Mouse (Mus musculus): ENCODE data around the gene Slc38a1.
"Not testable (repeated sequence)": the region's sequence is repeated elsewhere in the genome, so short reads cannot be mapped to it uniquely, and the experiment has no call there.

Slc38a1 gene

GRCm38 (mm10) chr15:96658275-96658602 is 15.5 kb upstream of the Slc38a1 start:
- no peak for DNase-seq (ENCODE audit: inconsistent ontology term)

DNA sequence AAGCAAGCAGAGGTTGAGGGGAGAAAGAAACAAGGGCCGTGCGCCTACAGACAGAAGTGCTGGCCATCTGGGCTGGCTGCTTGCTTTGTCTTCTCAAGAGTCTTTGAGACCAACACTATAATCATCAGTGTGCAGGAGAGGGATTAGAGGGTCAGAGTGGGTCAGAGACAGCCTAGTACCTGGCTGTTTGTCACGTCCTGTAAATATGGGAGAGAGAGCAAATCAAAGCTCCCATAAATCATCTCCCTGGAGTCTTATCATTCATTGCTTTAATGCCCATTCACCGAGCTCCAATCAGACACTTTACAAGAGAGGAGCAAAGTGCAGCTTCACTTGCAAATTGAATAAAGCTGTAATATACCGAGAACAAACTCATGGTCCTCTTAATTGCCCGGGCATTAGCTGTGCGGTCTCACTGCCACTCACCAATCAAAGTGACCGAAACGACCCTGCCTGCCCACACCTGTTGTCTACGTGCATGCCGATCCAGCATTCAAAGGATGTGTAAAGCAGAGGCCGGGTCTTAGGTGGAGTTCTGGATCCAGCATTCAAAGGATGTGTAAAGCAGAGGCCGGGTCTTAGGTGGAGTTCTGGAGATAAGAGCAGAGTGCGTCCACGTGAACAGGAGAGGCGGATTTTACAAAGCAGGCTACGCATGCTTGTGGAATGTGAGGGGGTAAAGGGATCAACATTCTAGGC is 15.0 kb upstream of the Slc38a1 start:
- no peak for DNase-seq (ENCODE audit: inconsistent ontology term)

- no peak for DNase-seq (ENCODE audit: inconsistent ontology term)
Measured at GRCm38 (mm10) chr15:96655514-96655913, 12.8 kb upstream of the Slc38a1 start.

- no peak for DNase-seq (ENCODE audit: inconsistent ontology term)
Measured at GRCm38 (mm10) chr15:96654714-96655113, 12.0 kb upstream of the Slc38a1 start.

- no peak for DNase-seq (ENCODE audit: inconsistent ontology term)
Measured at GRCm38 (mm10) chr15:96653011-96653410, 10.3 kb upstream of the Slc38a1 start.

- DNase-seq (ENCODE audit: inconsistent ontology term): peak; percentile 46
Measured at GRCm38 (mm10) chr15:96652531-96652930, 9.8 kb upstream of the Slc38a1 start.

DNA sequence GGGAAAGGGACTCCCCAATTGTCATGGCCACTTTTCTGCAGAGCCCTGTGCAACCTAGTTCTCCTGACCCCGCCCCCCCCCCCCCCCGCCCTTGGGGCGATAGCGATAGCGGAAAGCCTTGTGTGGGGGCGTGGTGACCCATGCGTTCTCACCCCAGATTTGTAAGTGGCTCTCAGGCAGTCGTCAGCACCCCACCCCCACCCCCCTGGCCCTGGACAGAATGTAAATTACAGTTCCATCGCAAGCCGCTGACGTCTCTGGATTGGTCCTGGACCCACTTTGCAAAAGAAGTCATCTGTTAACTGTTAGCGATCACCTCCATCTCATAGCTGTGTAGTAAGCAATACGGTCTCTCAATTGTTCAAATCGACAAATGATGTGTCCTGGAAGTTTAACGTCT is 4.7 kb upstream of the Slc38a1 start:
- DNase-seq (ENCODE audit: inconsistent ontology term): no peak

GRCm38 (mm10) chr15:96641821-96642435 is 785 bp downstream of the Slc38a1 start:
- peak; percentile 59 for DNase-seq (ENCODE audit: inconsistent ontology term)

GRCm38 (mm10) chr15:96641111-96641820 is 1.4 kb downstream of the Slc38a1 start:
- peak; percentile 86 for DNase-seq (ENCODE audit: inconsistent ontology term)

GRCm38 (mm10) chr15:96640291-96640985 is 2.3 kb downstream of the Slc38a1 start:
- peak; percentile 50 for DNase-seq (ENCODE audit: inconsistent ontology term)

GRCm38 (mm10) chr15:96639630-96640029 is 3.1 kb downstream of the Slc38a1 start:
- DNase-seq (ENCODE audit: inconsistent ontology term): no peak

DNA sequence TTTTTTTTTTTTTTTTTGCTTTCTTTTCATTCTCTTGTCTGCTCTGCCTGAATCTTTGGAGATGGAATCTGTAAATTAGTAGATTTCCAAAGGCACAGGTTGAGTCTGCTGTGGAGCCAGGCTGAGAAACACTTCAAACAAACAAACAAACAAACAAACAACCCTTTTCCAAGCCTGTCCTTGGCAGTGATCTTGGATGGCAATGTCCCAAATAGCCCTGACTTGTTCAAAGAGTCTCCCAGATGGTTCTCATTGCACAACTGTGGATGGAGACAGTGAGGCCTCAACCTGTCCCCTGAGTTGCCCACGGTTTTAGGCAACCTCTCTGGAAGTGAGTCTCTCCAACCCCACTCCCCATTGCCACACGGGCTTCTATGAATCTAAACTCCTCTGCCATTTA is 4.1 kb downstream of the Slc38a1 start:
- peak; percentile 18 for DNase-seq (ENCODE audit: inconsistent ontology term)

- peak; percentile 52 for DNase-seq (ENCODE audit: inconsistent ontology term)
Measured at GRCm38 (mm10) chr15:96638173-96638572, 4.5 kb downstream of the Slc38a1 start.

GRCm38 (mm10) chr15:96634670-96635405 is 7.9 kb downstream of the Slc38a1 start:
- no peak for DNase-seq (ENCODE audit: inconsistent ontology term)

GRCm38 (mm10) chr15:96632201-96632600 is 10.5 kb downstream of the Slc38a1 start:
- DNase-seq (ENCODE audit: inconsistent ontology term): no peak

GRCm38 (mm10) chr15:96631107-96631718 is 11.5 kb downstream of the Slc38a1 start:
- no peak for DNase-seq (ENCODE audit: inconsistent ontology term)

DNA sequence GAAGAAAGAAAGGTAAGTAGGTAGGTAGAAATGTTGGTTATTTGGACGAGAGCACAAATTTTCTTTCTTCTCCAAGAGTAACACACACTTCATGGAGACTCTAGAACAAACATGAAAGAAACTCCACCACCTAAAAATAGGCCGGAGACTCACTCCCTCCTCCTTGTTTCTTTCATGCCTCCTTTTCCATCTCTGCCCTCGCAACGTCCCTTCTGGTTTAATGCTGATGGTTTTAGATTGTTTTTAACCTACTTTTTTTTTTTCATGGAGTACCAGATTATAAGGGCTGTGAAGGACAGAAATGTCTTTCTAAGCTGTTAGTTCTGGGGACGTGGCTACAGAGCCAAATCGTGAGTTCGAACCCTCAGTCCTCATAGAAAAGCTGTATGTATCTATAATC is 14.5 kb downstream of the Slc38a1 start:
- DNase-seq (ENCODE audit: inconsistent ontology term): no peak

DNA sequence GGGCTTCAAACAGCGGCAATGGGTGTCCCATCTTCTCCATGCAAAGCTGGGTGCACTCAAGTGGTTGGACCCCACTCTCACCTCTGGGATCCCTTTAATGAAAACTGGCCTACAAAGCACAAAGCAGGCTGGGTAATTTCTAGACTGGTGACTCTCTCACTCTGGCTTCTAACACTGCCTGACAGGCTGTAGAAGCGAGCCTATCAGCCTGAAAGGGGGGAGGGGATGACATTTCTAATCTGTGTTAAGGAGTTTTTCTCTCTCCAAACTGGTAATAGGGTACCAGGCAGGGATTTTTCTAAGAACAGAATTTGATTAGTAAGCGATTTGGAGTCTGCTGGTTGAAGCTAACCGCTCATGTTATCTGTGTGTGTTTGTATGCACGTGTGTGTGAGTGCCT is 15.8 kb downstream of the Slc38a1 start:
- DNase-seq (ENCODE audit: inconsistent ontology term): no peak

- DNase-seq (ENCODE audit: inconsistent ontology term): not testable (repeated sequence)
Measured at GRCm38 (mm10) chr15:96625012-96625411, 17.7 kb downstream of the Slc38a1 start.

DNA sequence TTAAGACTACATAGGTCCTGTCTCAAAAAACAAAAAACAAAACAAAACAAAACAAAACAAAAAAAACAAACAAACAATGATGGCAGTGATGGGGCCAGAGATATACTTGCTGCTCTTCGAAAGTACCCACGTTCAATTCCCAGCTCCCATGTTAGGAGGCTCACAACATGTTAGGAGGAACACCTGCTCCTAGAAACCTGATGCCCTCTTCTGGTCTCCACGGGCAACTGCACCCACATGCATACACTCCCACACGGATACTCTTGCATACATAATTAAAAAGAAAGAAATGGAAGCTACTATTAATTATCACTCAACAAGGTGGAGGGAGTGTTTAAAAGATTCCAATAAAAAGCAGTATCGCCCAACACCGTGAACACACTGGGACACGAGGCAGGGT is 20.3 kb downstream of the Slc38a1 start:
- DNase-seq (ENCODE audit: inconsistent ontology term): no peak

DNA sequence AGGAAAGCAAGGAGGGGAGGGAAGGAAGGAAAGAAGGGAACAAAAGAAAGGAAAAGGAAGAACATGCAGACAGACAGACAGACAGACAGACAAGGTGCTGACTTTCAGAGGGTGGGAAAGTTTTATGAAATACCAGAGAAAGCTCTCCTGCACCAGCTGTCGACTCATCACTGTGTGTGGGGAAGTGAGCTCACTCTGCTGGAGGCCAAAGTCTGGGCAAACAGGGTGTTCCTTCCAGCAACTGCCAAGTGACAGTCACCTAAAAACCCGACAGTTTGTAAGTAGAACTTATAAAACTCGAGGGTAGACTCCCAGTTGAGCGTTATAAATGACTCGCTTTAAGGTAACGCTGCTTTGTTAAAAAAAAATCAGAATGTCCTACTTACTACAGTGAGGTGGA is 21.0 kb downstream of the Slc38a1 start:
- no peak for DNase-seq (ENCODE audit: inconsistent ontology term)

All from Muller cell, postnatal 12 days (primary cell).